Mouse (Mus musculus) limb, embryonic 10.5 days (tissue): Measurements from ENCODE around the gene Zfp423. TPM values are rescaled to one million over a fixed set of nuclear protein-coding genes. Genes with fewer than 3 reads are reported as not detected.

ENCODE experiments used
- DNase-seq: peaks from one replicate; pipeline ENCODE4 v3.0.0-alpha.2; 2017; ENCODE audit warnings: low spot score
- H3K27ac ChIP-seq: fragments of 300-500 bp; sonication (generic); 2 replicates; pipeline ENCODE4 v1.5.1; 2016; ENCODE audit warnings: mild to moderate bottlenecking
- H3K27me3 ChIP-seq: fragments of 300-500 bp; sonication (generic); 2 replicates; pipeline ENCODE4 v1.6.1; 2016; ENCODE audit warnings: low read depth, mild to moderate bottlenecking; ENCODE audit not compliant: poor library complexity, severe bottlenecking
- H3K36me3 ChIP-seq: fragments of 300-500 bp; sonication (generic); 2 replicates; pipeline ENCODE4 v1.6.1; 2016; ENCODE audit warnings: mild to moderate bottlenecking, moderate library complexity
- H3K4me1 ChIP-seq: fragments of 300-500 bp; sonication (generic); 2 replicates; pipeline ENCODE4 v1.6.1; 2016
- H3K4me3 ChIP-seq: fragments of 300-500 bp; sonication (generic); 2 replicates; pipeline ENCODE4 v1.5.1; 2016; ENCODE audit warnings: mild to moderate bottlenecking, moderate library complexity
- H3K9me3 ChIP-seq: fragments of 300-500 bp; sonication (generic); replicated peaks from 2 replicates; pipeline ENCODE4 v1.6.1; 2016; ENCODE audit warnings: mild to moderate bottlenecking
- WGBS: fragments of 180-500 bp; shearing (Covaris S2); methylation state at CpG from one replicate; pipeline ENCODE4 v1.1.7; 2016; 5-methylcytosine and 5-hydroxymethylcytosine counted together
- polyA plus RNA-seq: library from polyadenylated mRNA; unstranded; fragments of >200 nt; fragmentation: Nextera tagmentation; extraction: Ambion mirVana; gene quantifications from 2 replicates; pipeline ENCODE4 v1.2.1, GENCODE M21; 2016

Zfp423 gene
- polyA plus RNA-seq, 1 experiment from 2014 or later = 29.4 TPM

- Histone ChIP-seq H3K4me3 (peak overlapping the region; percentile 19; the same call in 1 of the 2 replicates), H3K27me3 (no peaks in the 10 kb centered on the region), H3K9me3 (no peaks in the 10 kb centered on the region), H3K36me3 (no peaks in the 10 kb centered on the region), H3K27ac (peak overlapping the region; percentile 74), H3K4me1 (peaks cover 41% of the 10 kb centered on the region)
- 23% methylated on average over 11 of the region's 11 CpGs for WGBS
- DNase-seq = peak; percentile 58
Observed at GRCm38 (mm10) chr8:87708127-87708637, 251.2 kb downstream of the Zfp423 start.

DNA sequence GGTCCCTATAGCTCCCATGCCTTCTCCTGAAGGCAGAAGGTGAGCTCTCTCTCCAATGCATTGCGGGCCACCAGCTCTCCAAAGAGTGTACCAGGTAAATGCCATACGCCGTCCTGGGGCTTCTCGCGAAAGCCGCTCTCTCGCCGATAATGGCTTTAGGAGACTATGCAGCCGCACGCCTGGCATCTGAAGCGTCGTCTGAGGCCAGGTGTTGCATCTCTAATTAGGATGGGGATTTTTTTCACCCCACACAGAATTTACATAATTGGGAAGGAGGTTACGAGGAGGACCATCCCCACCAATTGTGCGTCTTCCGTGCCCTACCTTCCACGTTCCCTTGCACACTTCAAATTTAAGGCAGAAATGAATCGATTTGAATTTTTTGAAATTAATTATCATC, 252.2 kb downstream of the Zfp423 start:
- Histone ChIP-seq H3K4me1 (peaks cover 51% of the 10 kb centered on the region), H3K9me3 (no peaks in the 10 kb centered on the region), H3K27ac (no peak overlapping the region), H3K27me3 (no peaks in the 10 kb centered on the region), H3K4me3 (no peak overlapping the region), H3K36me3 (no peaks in the 10 kb centered on the region)
- DNase-seq = no peak
- 71% methylated on average over 17 of the region's 17 CpGs for WGBS

DNA sequence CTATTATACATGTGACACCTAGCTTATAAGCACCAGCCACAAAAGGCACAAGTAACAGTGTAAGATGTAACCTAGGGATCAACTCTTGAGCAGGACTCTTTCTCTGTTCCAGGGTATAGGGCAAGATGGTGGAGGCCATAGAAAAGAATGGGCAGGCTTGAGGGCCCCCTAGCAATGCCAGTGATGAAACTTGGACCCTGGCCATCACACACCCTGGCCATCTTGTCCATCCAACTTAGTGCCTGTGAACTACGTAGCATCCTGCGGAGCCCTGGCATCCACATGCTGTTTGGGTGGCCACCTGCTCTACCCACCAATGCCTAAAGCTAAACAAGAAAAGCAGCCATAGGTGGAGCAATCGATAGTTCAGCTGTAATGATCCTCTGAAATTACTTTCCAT, 254.6 kb downstream of the Zfp423 start:
- Histone ChIP-seq H3K4me3 (no peak overlapping the region), H3K4me1 (peaks cover 58% of the 10 kb centered on the region), H3K9me3 (no peaks in the 10 kb centered on the region), H3K27me3 (no peaks in the 10 kb centered on the region), H3K27ac (no peak overlapping the region; the same call in 1 of the 2 replicates), H3K36me3 (peaks cover 9% of the 10 kb centered on the region; the same call in 1 of the 2 replicates)
- DNase-seq = no peak
- WGBS = 94% methylated on average over 3 of the region's 3 CpGs

GRCm38 (mm10) chr8:87702790-87703311, 256.5 kb downstream of the Zfp423 start:
- WGBS = 49% methylated on average over 10 of the region's 10 CpGs
- no peaks in the 10 kb centered on the region for H3K27me3 ChIP-seq
- H3K36me3 ChIP-seq = peaks cover 11% of the 10 kb centered on the region; the same call in 1 of the 2 replicates
- no peak for DNase-seq
- H3K9me3 ChIP-seq = no peaks in the 10 kb centered on the region
- peaks cover 40% of the 10 kb centered on the region for H3K4me1 ChIP-seq
- H3K27ac ChIP-seq = peak overlapping the region; percentile 28
- H3K4me3 ChIP-seq = no peak overlapping the region

DNA sequence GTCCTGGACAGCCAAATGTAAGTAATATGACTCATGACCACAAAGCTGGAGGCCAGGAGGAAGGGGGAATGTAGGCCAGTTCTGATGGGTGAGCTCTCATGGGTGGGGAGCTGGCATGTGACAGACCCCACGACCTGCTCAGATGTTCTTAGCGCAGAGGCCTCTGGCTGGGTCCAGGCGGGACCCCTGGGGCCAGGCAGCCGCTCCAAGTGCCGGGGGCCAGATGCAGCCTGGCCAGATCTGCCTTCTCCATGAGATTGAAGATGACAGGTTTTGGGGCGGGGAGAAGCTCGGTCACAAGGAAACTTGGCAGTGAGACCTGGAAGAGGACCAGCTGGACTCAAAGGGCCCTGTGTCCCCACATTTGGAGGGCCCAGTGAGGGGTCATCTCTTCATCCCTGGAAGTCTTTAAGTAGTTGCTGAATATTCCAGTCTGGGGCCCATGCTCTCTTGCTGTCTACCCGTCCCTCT, 257.3 kb downstream of the Zfp423 start:
- DNase-seq = no peak
- H3K9me3 ChIP-seq = no peaks in the 10 kb centered on the region
- H3K27ac ChIP-seq = no peak overlapping the region
- H3K4me3 ChIP-seq = no peak overlapping the region
- 79% methylated on average over 8 of the region's 8 CpGs for WGBS
- peaks cover 36% of the 10 kb centered on the region for H3K4me1 ChIP-seq
- peaks cover 11% of the 10 kb centered on the region; the same call in 1 of the 2 replicates for H3K36me3 ChIP-seq
- no peaks in the 10 kb centered on the region for H3K27me3 ChIP-seq

- Histone ChIP-seq H3K9me3 (no peaks in the 10 kb centered on the region), H3K36me3 (peaks cover 11% of the 10 kb centered on the region; the same call in 1 of the 2 replicates), H3K4me1 (peaks cover 32% of the 10 kb centered on the region), H3K4me3 (no peak overlapping the region), H3K27ac (no peak overlapping the region), H3K27me3 (no peaks in the 10 kb centered on the region)
- DNase-seq = no peak
- 80% methylated on average over 4 of the region's 4 CpGs for whole genome bisulfite sequencing
Observed at GRCm38 (mm10) chr8:87701583-87701982, 257.8 kb downstream of the Zfp423 start.

- no peak overlapping the region for H3K4me3 ChIP-seq
- no peaks in the 10 kb centered on the region for H3K9me3 ChIP-seq
- H3K36me3 ChIP-seq = peaks cover 18% of the 10 kb centered on the region
- peak; percentile 56 for DNase-seq
- H3K27ac ChIP-seq = no peak overlapping the region
- 54% methylated on average over 12 of the region's 12 CpGs for WGBS
- no peaks in the 10 kb centered on the region for H3K27me3 ChIP-seq
- H3K4me1 ChIP-seq = peaks cover 45% of the 10 kb centered on the region
Observed at GRCm38 (mm10) chr8:87700321-87700720, 259.1 kb downstream of the Zfp423 start.

GRCm38 (mm10) chr8:87697127-87697526, 262.3 kb downstream of the Zfp423 start:
- WGBS = 68% methylated on average over 9 of the region's 9 CpGs
- no peak for DNase-seq
- Histone ChIP-seq H3K27ac (no peak overlapping the region), H3K4me1 (peaks cover 54% of the 10 kb centered on the region), H3K27me3 (no peaks in the 10 kb centered on the region), H3K36me3 (peaks cover 19% of the 10 kb centered on the region), H3K9me3 (no peaks in the 10 kb centered on the region), H3K4me3 (no peak overlapping the region)

DNA sequence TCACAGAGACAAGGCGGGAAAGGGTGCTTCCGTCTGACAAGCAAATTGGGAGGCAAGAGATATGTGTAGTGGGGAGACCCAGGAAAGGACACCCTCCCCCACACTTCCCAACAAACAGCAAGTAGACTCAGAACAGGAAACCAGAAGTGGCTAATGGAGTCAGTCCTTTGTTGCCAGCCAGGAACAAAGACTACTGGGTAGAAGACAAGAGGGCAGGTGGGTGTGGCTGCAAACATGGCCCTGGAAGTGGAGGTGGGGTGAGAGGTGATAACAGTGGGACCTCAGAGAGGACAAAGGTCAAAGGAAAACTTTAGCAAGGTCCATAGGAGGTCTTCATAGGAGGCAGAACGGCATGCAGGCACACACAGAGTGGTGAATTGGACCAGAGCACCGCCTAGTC, 265.7 kb downstream of the Zfp423 start:
- DNase-seq = no peak
- no peaks in the 10 kb centered on the region for H3K27me3 ChIP-seq
- no peak overlapping the region for H3K4me3 ChIP-seq
- no peaks in the 10 kb centered on the region for H3K9me3 ChIP-seq
- H3K4me1 ChIP-seq = peaks cover 79% of the 10 kb centered on the region
- peaks cover 12% of the 10 kb centered on the region for H3K36me3 ChIP-seq
- 75% methylated on average over 4 of the region's 4 CpGs for WGBS
- peak overlapping the region; percentile 33; the same call in 1 of the 2 replicates for H3K27ac ChIP-seq

DNA sequence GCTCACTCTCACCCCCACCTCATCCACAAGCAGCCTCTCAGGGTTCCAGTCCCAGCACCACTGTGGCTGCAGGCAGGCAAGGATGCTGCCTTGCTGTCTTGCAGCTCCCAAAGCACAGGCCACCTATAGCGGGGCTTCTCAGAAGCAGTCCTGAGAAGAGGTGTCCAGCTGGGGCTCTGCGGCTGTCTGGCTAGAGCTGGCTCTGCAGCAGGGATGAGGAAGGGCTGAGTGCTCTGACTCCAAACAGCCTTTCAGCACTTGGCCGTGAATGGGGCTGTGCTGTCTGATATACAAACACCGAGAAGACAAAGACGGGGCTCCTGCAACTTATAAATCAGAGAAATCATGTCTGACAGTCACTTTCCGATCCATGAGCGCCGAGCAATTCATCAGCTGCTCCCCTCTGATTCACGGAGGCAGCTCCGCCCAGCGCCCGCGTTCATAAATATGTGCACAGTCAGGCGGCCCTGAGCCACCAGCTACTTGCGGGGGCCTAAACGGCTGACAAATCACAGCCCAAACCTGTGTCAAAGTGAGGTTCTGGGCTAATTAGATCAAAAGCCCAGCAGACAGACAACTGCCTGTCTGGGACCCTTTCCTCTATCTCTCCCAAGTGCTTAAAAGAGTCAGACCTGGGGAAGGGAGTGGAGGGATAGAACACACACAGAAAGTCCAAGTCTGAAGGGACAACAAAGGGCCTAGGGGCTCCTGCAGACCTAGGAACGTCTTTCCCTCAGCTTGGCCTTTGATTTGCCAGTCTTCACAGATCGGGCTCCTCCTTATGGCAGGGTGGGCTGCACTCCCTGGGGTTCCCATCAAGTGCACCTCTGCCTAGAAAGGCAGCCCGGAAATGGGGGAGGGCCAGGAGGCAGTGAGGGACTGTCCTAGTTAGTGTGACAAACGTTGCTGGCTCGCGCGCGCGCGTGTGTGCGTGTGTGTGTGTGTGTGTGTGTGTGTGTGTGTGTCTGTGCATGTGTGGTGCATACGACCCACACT, 269.0 kb downstream of the Zfp423 start:
- Histone ChIP-seq H3K4me1 (peaks cover 75% of the 10 kb centered on the region), H3K9me3 (no peaks in the 10 kb centered on the region), H3K36me3 (peaks cover 29% of the 10 kb centered on the region), H3K27ac (peak overlapping the region; percentile 77), H3K27me3 (no peaks in the 10 kb centered on the region), H3K4me3 (no peak overlapping the region)
- WGBS = 36% methylated on average over 28 of the region's 28 CpGs
- DNase-seq = peak; percentile 52

DNA sequence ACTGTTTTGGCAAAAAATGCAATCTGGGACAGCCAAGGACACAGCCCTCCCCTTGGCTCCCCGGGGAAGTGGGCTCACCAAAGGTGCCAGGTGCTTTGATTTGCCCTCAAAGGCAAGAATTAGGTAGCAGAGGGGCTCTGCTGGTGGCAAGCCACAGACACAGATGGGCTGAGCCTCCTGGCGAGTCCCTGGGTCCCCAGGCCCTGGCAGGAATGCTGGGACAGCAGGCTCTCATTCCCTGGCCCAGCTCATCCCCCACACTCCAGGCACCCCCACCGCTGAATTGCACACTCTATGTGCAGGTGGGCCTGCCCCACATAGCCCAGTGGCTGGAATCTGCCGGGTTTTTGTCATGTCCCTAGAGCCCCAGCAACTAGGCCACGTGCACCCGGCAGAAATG, 270.2 kb downstream of the Zfp423 start:
- peaks cover 41% of the 10 kb centered on the region for H3K36me3 ChIP-seq
- no peaks in the 10 kb centered on the region for H3K9me3 ChIP-seq
- peaks cover 62% of the 10 kb centered on the region for H3K4me1 ChIP-seq
- 72% methylated on average over 6 of the region's 6 CpGs for WGBS
- DNase-seq = no peak
- H3K4me3 ChIP-seq = no peak overlapping the region
- 0 out of 2 replicates have a peak overlapping the region, but pooled peaks have one; percentile 21 for H3K27ac ChIP-seq
- no peaks in the 10 kb centered on the region for H3K27me3 ChIP-seq

DNA sequence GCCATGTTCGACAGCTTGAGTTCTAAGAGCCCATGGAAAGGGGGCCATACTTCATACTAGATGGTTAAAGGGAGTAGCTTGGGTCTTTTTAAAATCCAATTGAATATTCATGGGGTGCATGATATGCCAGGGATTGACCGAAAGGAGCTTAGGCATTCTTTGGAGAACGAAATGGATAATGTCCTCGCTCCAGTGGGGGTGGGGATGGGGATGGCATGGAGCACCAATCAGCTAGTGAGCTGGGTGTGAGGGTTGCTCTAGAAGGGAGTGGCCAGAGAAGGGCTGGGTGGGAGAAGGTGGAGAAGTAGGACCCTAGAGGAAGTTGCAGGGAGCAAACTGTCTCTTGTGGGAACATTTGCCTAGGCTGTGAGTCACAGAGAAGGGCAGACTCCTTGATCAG, 271.0 kb downstream of the Zfp423 start:
- peaks cover 55% of the 10 kb centered on the region for H3K4me1 ChIP-seq
- no peaks in the 10 kb centered on the region for H3K27me3 ChIP-seq
- 63% methylated on average over 4 of the region's 4 CpGs for WGBS
- peaks cover 47% of the 10 kb centered on the region for H3K36me3 ChIP-seq
- H3K9me3 ChIP-seq = no peaks in the 10 kb centered on the region
- DNase-seq = no peak
- no peak overlapping the region for H3K27ac ChIP-seq
- no peak overlapping the region for H3K4me3 ChIP-seq
